Mouse (Mus musculus) E14TG2a.4 (cell line): ENCODE data around the gene Cd274.

Experiments
- H3K27me3 ChIP-seq: 2 replicates; pipeline ENCODE4 v1.6.1; 2014; ENCODE audit warnings: low read length, control low read depth; ENCODE audit not compliant: insufficient read depth
- H3K36me3 ChIP-seq: 2 replicates; pipeline ENCODE4 v1.6.1; 2014; ENCODE audit warnings: low read length, control low read depth; ENCODE audit not compliant: insufficient read depth
- H3K4me1 ChIP-seq: replicated peaks from 2 replicates; pipeline ENCODE4 v1.6.1; 2014; ENCODE audit warnings: low read depth, low read length, control low read depth
- H3K4me3 ChIP-seq: replicated peaks from 2 replicates; pipeline ENCODE4 v1.5.1; 2014; ENCODE audit warnings: mild to moderate bottlenecking, low read length
- H3K9me3 ChIP-seq: 2 replicates; pipeline ENCODE4 v1.6.1; 2014; ENCODE audit warnings: low read length, control low read depth
- CTCF ChIP-seq: conservative IDR thresholded peaks from 2 replicates; pipeline ENCODE4 v1.5.1; 2014; ENCODE audit warnings: low read length
- NANOG ChIP-seq: IDR thresholded peaks from 2 replicates; pipeline ENCODE4 v1.6.1; 2014; ENCODE audit warnings: borderline replicate concordance, low read length, mixed read lengths
- POU5F1 ChIP-seq: IDR thresholded peaks from 2 replicates; pipeline ENCODE4 v1.6.1; 2014; ENCODE audit warnings: low read length, borderline replicate concordance

Cd274 gene

DNA sequence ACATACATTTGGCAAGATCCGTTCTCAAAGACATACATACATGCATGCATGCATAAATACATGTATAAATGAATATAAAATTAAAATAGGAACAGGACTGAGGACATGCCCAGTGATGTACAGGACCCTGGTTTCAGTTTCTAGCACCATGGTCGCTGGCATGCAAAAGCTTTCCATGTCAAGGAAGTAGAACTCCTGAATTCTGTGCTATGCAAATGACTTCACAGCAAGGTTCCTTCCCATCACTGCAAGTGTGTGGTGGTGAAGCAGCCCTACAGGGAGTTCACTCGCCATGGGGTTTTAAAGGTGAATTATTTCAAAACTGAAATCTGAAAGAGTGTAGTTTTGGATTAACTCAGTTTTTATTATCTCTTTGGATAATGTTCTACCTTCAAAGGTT is 9.1 kb downstream of the Cd274 start:
- TF ChIP-seq POU5F1 (no peak), CTCF (no peak), NANOG (no peak)
- no peaks in the 10 kb centered on the region for H3K9me3 ChIP-seq
- H3K36me3 ChIP-seq = no peaks in the 10 kb centered on the region
- H3K4me3 ChIP-seq = no peak overlapping the region
- H3K27me3 ChIP-seq = no peaks in the 10 kb centered on the region; the same call in 1 of the 2 replicates
- 0 out of 2 replicates have a peak, but pooled peaks cover 7% of the 10 kb centered on the region for H3K4me1 ChIP-seq

DNA sequence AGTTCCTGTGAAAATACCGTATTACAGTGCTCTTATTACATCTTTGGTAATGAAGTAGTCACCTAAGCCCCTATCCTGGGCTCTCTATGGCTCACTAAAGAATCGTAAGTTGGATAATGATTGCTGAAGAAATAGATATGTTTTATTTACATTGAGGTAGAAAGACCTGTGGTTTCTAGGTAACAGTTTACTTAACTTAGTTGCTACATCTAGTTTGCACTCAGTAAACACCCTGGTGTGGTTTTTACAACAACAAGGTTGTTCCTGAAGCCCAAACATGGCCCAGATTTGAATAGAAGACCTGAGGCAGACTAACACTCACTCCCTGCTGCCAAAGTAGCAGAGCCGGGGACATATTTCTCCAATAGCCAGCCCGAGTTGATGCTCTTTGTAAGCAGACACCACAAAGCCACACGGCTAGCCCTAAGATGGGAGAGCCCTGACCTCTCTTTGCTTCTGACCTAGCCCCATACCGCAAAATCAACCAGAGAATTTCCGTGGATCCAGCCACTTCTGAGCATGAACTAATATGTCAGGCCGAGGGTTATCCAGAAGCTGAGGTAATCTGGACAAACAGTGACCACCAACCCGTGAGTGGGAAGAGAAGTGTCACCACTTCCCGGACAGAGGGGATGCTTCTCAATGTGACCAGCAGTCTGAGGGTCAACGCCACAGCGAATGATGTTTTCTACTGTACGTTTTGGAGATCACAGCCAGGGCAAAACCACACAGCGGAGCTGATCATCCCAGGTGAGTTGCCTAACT is 12.8 kb downstream of the Cd274 start:
- H3K9me3 ChIP-seq = no peaks in the 10 kb centered on the region
- H3K4me1 ChIP-seq = peaks cover 19% of the 10 kb centered on the region
- no peak overlapping the region for H3K4me3 ChIP-seq
- no peak for TF ChIP-seq CTCF
- no peak for TF ChIP-seq POU5F1
- no peak for TF ChIP-seq NANOG
- H3K36me3 ChIP-seq = no peaks in the 10 kb centered on the region
- no peaks in the 10 kb centered on the region for H3K27me3 ChIP-seq

DNA sequence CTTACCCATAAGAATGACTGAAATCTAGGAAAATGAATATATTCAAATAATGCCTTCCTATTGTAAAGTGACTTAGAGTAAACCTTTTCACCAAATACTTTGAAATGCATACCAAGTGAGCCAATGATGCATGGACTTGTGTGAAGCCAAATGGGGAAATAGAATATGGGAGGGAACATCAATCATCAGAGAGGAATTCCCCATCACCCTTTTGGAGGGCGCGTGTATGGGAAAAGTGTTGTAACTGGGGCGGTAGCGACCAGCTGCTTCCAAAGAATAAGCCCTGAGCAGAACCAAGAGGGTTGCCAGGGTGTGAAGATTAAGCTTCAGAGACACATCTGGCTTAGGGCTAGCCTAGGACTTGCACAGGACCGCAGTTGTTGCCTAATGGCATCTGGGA is 16.1 kb downstream of the Cd274 start:
- Histone ChIP-seq H3K9me3 (no peaks in the 10 kb centered on the region), H3K4me1 (peaks cover 19% of the 10 kb centered on the region), H3K4me3 (no peak overlapping the region), H3K27me3 (no peaks in the 10 kb centered on the region), H3K36me3 (no peaks in the 10 kb centered on the region)
- TF ChIP-seq NANOG = no peak

DNA sequence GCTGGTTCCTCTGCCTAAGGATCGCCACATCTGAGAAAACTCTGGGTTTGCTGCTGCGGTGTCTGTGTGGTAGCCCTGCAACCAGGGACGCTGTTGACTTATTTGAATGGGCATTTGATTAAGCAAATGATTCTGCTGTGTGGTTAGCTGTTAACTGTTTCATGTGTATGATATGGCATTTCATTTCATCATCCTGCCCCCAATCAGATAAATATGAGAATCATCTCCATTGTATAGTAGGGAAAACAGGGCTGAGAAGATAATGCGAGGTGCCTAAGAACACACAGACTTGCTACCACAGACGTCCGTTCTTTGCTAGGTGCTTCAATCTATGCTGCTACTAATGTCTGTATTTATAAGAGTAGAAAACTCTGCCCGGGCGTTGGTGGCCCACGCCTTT is 17.2 kb downstream of the Cd274 start:
- H3K4me1 ChIP-seq = peaks cover 19% of the 10 kb centered on the region
- H3K27me3 ChIP-seq = no peaks in the 10 kb centered on the region
- H3K36me3 ChIP-seq = no peaks in the 10 kb centered on the region
- no peak overlapping the region for H3K4me3 ChIP-seq
- H3K9me3 ChIP-seq = no peaks in the 10 kb centered on the region
- TF ChIP-seq CTCF (no peak), POU5F1 (no peak), NANOG (no peak)

DNA sequence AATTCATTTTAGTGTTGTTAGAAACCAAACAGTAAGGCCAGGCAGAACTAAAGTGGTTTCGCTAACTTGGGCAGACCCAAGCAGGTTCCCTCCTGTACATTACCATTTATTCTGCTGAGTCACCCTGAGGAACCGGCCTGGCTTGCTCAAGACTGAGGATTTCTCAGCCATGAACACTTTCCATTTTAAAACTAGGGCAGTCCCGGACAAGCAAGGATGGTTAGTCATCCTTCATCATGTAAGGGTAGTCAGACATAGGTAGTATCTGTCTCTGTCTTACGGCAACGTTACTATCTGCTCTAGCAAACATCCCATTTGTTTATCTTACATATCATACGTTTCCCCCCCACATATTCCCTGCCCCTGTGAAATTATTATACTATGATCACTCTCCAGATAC is 17.7 kb downstream of the Cd274 start:
- Histone ChIP-seq H3K9me3 (no peaks in the 10 kb centered on the region), H3K4me1 (peaks cover 19% of the 10 kb centered on the region), H3K27me3 (no peaks in the 10 kb centered on the region), H3K36me3 (no peaks in the 10 kb centered on the region), H3K4me3 (no peak overlapping the region)
- TF ChIP-seq NANOG (no peak), POU5F1 (no peak), CTCF (no peak)

DNA sequence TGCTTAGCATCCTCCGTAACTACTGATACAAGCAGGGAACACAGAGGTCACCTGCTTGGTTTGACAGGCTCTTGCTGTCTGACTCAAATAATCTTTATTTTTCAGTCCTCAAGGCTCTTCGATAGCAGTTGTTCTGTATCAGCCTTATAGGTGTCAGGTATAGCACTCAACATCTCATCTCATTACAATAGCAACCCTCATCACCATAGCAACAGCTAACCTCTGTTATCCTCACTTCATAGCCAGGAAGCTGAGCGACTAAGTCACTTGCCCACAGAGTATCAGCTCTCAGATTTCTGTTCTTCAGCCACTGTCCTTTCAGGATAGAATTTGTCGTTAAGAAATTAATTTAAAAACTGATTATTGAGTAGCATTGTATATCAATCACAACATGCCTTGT is 18.6 kb downstream of the Cd274 start:
- Histone ChIP-seq H3K27me3 (no peaks in the 10 kb centered on the region), H3K4me1 (peaks cover 19% of the 10 kb centered on the region), H3K9me3 (no peaks in the 10 kb centered on the region), H3K4me3 (no peak overlapping the region), H3K36me3 (no peaks in the 10 kb centered on the region)
- TF ChIP-seq POU5F1 = no peak
- no peak for TF ChIP-seq NANOG
- TF ChIP-seq CTCF = no peak

DNA sequence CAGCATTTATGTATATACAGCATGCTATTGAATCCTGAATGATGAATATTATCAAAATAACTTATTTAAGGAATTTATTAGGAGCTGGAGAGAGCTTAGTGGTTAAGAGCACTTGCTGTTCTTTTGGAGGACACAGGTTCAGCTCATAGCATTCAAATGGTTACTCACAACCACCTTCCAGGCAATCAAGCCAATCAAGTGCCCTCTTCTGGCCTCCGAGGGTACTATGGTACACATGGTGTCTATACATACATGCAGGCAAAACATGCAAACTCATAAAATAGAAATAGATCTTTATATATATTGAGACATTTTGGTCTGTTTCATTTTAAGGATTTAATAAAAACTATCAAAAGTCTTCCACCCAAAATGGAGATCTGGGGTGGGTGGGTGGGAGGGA is 21.6 kb downstream of the Cd274 start:
- H3K9me3 ChIP-seq = no peaks in the 10 kb centered on the region
- no peaks in the 10 kb centered on the region for H3K27me3 ChIP-seq
- no peak for TF ChIP-seq POU5F1
- no peak for TF ChIP-seq CTCF
- no peak for TF ChIP-seq NANOG
- peaks cover 14% of the 10 kb centered on the region for H3K4me1 ChIP-seq
- no peaks in the 10 kb centered on the region for H3K36me3 ChIP-seq
- no peak overlapping the region for H3K4me3 ChIP-seq

DNA sequence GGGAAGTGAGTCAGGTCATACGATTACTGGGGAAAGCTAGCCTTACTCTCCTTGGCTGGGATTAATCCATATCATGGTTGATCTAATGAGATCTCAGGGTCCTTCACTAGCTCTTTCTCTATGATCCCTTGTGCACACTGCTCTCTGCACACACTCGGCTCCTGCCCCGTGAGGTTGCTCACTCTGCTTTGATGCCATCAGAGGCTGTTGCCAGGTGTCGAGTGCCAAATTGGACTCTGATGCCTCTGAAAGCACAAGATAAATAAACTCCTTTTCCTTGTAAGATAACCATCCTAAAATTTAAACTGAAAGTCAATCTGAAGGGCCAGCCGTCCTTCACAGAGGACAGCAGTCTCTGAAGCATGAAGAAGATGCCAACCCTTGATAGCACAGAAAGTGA is 23.2 kb downstream of the Cd274 start:
- Histone ChIP-seq H3K4me1 (no peaks in the 10 kb centered on the region), H3K27me3 (no peaks in the 10 kb centered on the region), H3K4me3 (no peak overlapping the region), H3K9me3 (no peaks in the 10 kb centered on the region), H3K36me3 (no peaks in the 10 kb centered on the region)
- TF ChIP-seq POU5F1 = no peak

DNA sequence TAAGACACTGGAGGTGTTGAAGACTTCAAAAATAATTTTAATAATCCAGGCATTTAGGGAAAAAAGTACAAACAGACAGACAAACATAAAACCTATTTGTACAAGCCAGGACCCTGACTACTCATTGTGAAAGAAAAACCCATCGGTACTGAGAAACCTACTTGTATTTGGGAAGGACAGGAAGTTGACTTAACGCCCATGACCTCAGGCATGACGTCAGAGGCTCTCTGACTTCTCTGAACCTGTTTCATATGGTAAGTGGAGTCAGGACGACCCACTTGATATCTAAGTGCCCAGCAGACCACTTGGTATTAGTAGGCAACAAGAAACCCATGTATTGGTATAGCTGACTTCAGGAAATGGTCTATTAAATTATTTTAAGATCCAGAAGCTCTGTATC is 24.0 kb downstream of the Cd274 start:
- no peaks in the 10 kb centered on the region for H3K27me3 ChIP-seq
- no peaks in the 10 kb centered on the region for H3K36me3 ChIP-seq
- no peaks in the 10 kb centered on the region for H3K9me3 ChIP-seq
- no peak overlapping the region for H3K4me3 ChIP-seq
- no peaks in the 10 kb centered on the region for H3K4me1 ChIP-seq
- TF ChIP-seq NANOG = no peak
- no peak for TF ChIP-seq POU5F1
- no peak for TF ChIP-seq CTCF
